Comparison of ENCODE assay signal across 8 mouse cellular contexts in genomic region chr3:148922618-148923095, GRCm38 (mm10).
A peak's percentile ranks its signal among the peaks of the same experiment; 100 is the strongest.
DNase-seq lines count a peak whose midpoint lies in the region; ATAC-seq lines count a peak whose summit lies in the region.

No protein-coding gene starts in this region.

- no peaks in the 10 kb centered on the region for H3K36me3 ChIP-seq in heart, embryonic 12.5 days
- no peaks in the 10 kb centered on the region for H3K36me3 ChIP-seq in embryonic facial prominence, embryonic 12.5 days
- no peaks in the 10 kb centered on the region for H3K36me3 ChIP-seq in hindbrain, embryonic 14.5 days (replicated peaks; ENCODE audit: control insufficient read depth, insufficient read depth)

- peak overlapping the region; percentile 60 for H3K4me2 ChIP-seq in heart, embryonic 12.5 days
- 0 out of 2 replicates have a peak overlapping the region, but pooled peaks have one; percentile 11 for H3K4me2 ChIP-seq in embryonic facial prominence, embryonic 12.5 days (replicated peaks)
- peak overlapping the region; percentile 36 for H3K4me2 ChIP-seq in hindbrain, embryonic 14.5 days (replicated peaks)

- peak overlapping the region; percentile 64; the same call in 1 of the 2 replicates for H3K27ac ChIP-seq in heart, embryonic 12.5 days (ENCODE audit: poor library complexity, severe bottlenecking)
- no peak overlapping the region for H3K27ac ChIP-seq in embryonic facial prominence, embryonic 12.5 days
- H3K27ac ChIP-seq in hindbrain, embryonic 14.5 days: no peak overlapping the region

- 55% methylated on average over 14 of the region's 14 CpGs for WGBS in heart, embryonic 12.5 days
- 62% methylated on average over 14 of the region's 14 CpGs for WGBS in embryonic facial prominence, embryonic 12.5 days
- WGBS in hindbrain, embryonic 14.5 days: 50% methylated on average over 14 of the region's 14 CpGs

- no peaks in the 10 kb centered on the region; the same call in 1 of the 2 replicates for H3K9me3 ChIP-seq in heart, embryonic 12.5 days (replicated peaks)
- no peaks in the 10 kb centered on the region for H3K9me3 ChIP-seq in embryonic facial prominence, embryonic 12.5 days
- no peaks in the 10 kb centered on the region for H3K9me3 ChIP-seq in hindbrain, embryonic 14.5 days (ENCODE audit: control insufficient read depth, low read length)

- no peak for ATAC-seq in heart, embryonic 12.5 days (ENCODE audit: insufficient number of reproducible peaks, low FRiP score)
- no peak for ATAC-seq in embryonic facial prominence, embryonic 12.5 days (ENCODE audit: insufficient number of reproducible peaks, insufficient read depth, low FRiP score, low TSS enrichment)
- ATAC-seq in hindbrain, embryonic 14.5 days (ENCODE audit: low FRiP score): peak; percentile 37; the same call in 1 of the 2 replicates

- intact Hi-C loops in heart, postnatal 14 days (cut with DNase I): no loop called here

- H3K4me1 ChIP-seq in heart, embryonic 12.5 days (replicated peaks): peaks cover 40% of the 10 kb centered on the region
- H3K4me1 ChIP-seq in embryonic facial prominence, embryonic 12.5 days: peaks cover 30% of the 10 kb centered on the region
- H3K4me1 ChIP-seq in hindbrain, embryonic 14.5 days (replicated peaks; ENCODE audit: control insufficient read depth, insufficient read depth, low read length): peaks cover 12% of the 10 kb centered on the region; the same call in 1 of the 2 replicates

- H3K27me3 ChIP-seq in heart, embryonic 12.5 days (replicated peaks): no peaks in the 10 kb centered on the region
- H3K27me3 ChIP-seq in embryonic facial prominence, embryonic 12.5 days: no peaks in the 10 kb centered on the region
- H3K27me3 ChIP-seq in hindbrain, embryonic 14.5 days (ENCODE audit: control insufficient read depth, insufficient read depth, low read length): no peaks in the 10 kb centered on the region

- DNase-seq in heart, postnatal 14 days: no peak
- peak; percentile 56 for DNase-seq in hindbrain, embryonic 14.5 days (ENCODE audit: low spot score)
- peak; percentile 51 for DNase-seq in lung, postnatal 14 days
- DNase-seq in telencephalon, adult 2 months (ENCODE audit: low read depth, low spot score): peak; percentile 83
- no peak for DNase-seq in urinary bladder, postnatal 14 days (ENCODE audit: low spot score)
- no peak for DNase-seq in urinary bladder, postnatal 10 days (ENCODE audit: low spot score)

- H3K4me3 ChIP-seq in heart, embryonic 12.5 days: peak overlapping the region; percentile 40
- H3K4me3 ChIP-seq in embryonic facial prominence, embryonic 12.5 days: no peak overlapping the region
- peak overlapping the region; percentile 12; the same call in 1 of the 2 replicates for H3K4me3 ChIP-seq in hindbrain, embryonic 14.5 days (replicated peaks; ENCODE audit: low read length)

- no peak overlapping the region for H3K9ac ChIP-seq in heart, embryonic 12.5 days
- H3K9ac ChIP-seq in embryonic facial prominence, embryonic 12.5 days: no peak overlapping the region
- H3K9ac ChIP-seq in hindbrain, embryonic 14.5 days: no peak overlapping the region

Comparison
In these comparisons a context has a peak if more than half of its experiments do, and no peak if none do; other contexts are left out.
1. DNase-seq: peak in hindbrain, embryonic 14.5 days (single experiment), lung, postnatal 14 days (single experiment) and telencephalon, adult 2 months (single experiment); none in heart, postnatal 14 days (0 of 2), urinary bladder, postnatal 14 days (single experiment) and urinary bladder, postnatal 10 days (single experiment).
2. Peak in every context shown above with its lines, with median percentiles within 50 percentile points of each other: H3K4me2 ChIP-seq.